Mouse (Mus musculus) forebrain, embryonic 15.5 days (tissue): ENCODE results near the gene Eif3b. TPM values are rescaled to one million over a fixed set of nuclear protein-coding genes. Genes with fewer than 3 reads are reported as not detected.
"Not testable (repeated sequence)": the region's sequence is repeated elsewhere in the genome, so short reads cannot be mapped to it uniquely, and the experiment has no call there.

Experiments used
- ATAC-seq: fragments of 200-750 bp; cut with Nextera tagmentation; replicated peaks from 2 replicates; pipeline ENCODE4 v1.8.0; 2017; ENCODE audit warnings: mild to moderate bottlenecking, moderate TSS enrichment, moderate library complexity
- H3K27ac ChIP-seq: fragments of 300-500 bp; sonication (generic); replicated peaks from 2 replicates; pipeline ENCODE4 v1.5.1; 2015; ENCODE audit warnings: mild to moderate bottlenecking, inconsistent platforms
- H3K27me3 ChIP-seq: fragments of 300-500 bp; sonication (generic); 2 replicates; pipeline ENCODE4 v1.6.1; 2015; ENCODE audit warnings: inconsistent platforms
- H3K36me3 ChIP-seq: fragments of 300-500 bp; sonication (generic); 2 replicates; pipeline ENCODE4 v1.6.1; 2015; ENCODE audit warnings: mild to moderate bottlenecking, inconsistent platforms
- H3K4me1 ChIP-seq: fragments of 300-500 bp; sonication (generic); 2 replicates; pipeline ENCODE4 v1.6.1; 2015; ENCODE audit warnings: inconsistent platforms
- H3K4me2 ChIP-seq: fragments of 300-500 bp; sonication (generic); replicated peaks from 2 replicates; pipeline ENCODE4 v1.6.1; 2015; ENCODE audit warnings: mild to moderate bottlenecking, inconsistent platforms
- H3K4me3 ChIP-seq: fragments of 300-500 bp; sonication (generic); 2 replicates; pipeline ENCODE4 v1.5.1; 2015; ENCODE audit warnings: mild to moderate bottlenecking, inconsistent platforms
- H3K9ac ChIP-seq: fragments of 300-500 bp; sonication (generic); replicated peaks from 2 replicates; pipeline ENCODE4 v1.6.1; 2015; ENCODE audit warnings: mild to moderate bottlenecking, inconsistent platforms
- H3K9me3 ChIP-seq: fragments of 300-500 bp; sonication (generic); 2 replicates; pipeline ENCODE4 v1.6.1; 2016; ENCODE audit warnings: inconsistent platforms
- WGBS: fragments of 180-500 bp; shearing (Covaris S2); methylation state at CpG from one replicate; pipeline ENCODE4 v1.1.7; 2015; ENCODE audit warnings: mixed read lengths; 5-methylcytosine and 5-hydroxymethylcytosine counted together
- polyA plus RNA-seq: library from polyadenylated mRNA; unstranded; fragments of >200 nt; fragmentation: Nextera tagmentation; extraction: Ambion mirVana; gene quantifications from 2 replicates; pipeline ENCODE4 v1.2.1, GENCODE M21; 2015

Eif3b gene
- polyA plus RNA-seq, 1 experiment from 2014 or later: 96.7 TPM

DNA sequence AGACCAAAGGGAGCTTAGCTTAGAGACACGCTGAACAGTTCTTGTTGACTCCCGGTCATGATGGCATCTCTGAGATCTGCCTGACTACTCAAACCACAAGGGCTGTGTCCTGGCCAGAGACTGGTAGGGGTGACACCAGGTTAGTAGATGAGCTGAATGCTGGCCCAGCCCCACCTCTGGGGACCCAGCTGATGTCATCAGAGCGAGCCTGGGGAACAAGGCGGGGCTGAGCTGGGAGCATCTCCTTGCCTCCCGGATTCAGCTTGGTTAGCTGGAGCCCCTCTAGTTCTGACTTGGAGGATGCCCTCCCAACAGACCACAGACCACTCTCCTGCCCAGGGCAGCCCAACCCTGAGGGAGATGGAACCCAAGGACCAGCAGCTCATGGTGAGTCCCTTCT, 26.2 kb downstream of the Eif3b start, which contains the start of gene Gm4869:
Gene Gm4869, plus strand, starts transcription at position 301 of the 400 bp plus-strand sequence.
- Histone ChIP-seq H3K9me3 (no peaks in the 10 kb centered on the region), H3K27ac (no peak within 1 kb of the TSS), H3K4me3 (no peak within 1 kb of the TSS), H3K27me3 (no peaks in the 10 kb centered on the region), H3K36me3 (peaks cover 35% of the 10 kb centered on the region), H3K4me2 (no peak within 1 kb of the TSS), H3K9ac (no peak within 1 kb of the TSS), H3K4me1 (no peaks in the 10 kb centered on the region)
- 84% methylated on average over 5 of the region's 5 CpGs for WGBS
- ATAC-seq: no peak

DNA sequence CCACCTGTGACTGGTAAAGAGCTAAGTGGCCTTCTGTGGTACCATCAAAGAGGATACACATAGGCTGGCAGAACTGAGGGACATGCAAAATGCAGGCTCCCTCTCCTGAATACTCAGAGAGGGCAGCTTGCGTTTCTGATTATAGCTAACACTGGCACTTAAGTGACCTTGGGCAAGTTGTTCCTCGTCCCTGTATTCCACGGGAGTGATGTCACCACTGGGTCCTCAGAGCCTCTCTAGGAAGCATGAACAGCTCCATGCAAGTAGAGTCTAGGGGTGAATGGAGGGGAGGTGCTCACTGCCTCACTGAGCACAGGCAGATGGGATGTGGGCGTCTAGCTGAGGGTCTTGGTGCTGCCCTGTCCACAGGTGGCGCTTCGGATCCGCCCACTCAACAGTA, 26.9 kb downstream of the Eif3b start:
- 80% methylated on average over 7 of the region's 7 CpGs for WGBS
- Histone ChIP-seq H3K36me3 (peaks cover 30% of the 10 kb centered on the region), H3K9ac (no peak overlapping the region), H3K4me1 (no peaks in the 10 kb centered on the region), H3K9me3 (no peaks in the 10 kb centered on the region), H3K4me2 (no peak overlapping the region), H3K27me3 (no peaks in the 10 kb centered on the region), H3K27ac (no peak overlapping the region), H3K4me3 (no peak overlapping the region)
- ATAC-seq: no peak

DNA sequence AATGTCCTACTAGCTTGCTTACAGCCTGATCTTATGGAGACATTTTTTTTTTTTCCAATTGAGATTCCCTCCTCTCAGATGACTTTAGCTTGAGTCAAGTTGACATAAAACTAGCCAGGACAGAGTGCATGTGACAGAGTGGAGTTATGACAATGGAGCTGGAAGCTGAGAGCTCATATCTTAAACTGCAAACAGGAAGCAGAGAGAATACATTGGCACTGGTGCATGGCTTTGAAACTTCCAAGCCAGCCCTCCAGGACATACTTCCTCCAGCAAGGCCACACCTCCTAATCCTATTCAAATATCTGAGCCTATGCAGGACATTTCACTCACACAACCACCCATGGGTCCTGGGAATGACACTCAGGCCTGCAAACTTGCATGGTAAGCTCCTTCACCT, 35.4 kb downstream of the Eif3b start:
- ATAC-seq: no peak
- H3K9me3 ChIP-seq: no peaks in the 10 kb centered on the region
- H3K9ac ChIP-seq: no peak overlapping the region
- no peak overlapping the region for H3K27ac ChIP-seq
- no peaks in the 10 kb centered on the region for H3K4me1 ChIP-seq
- H3K4me2 ChIP-seq: no peak overlapping the region
- H3K4me3 ChIP-seq: no peak overlapping the region
- no peaks in the 10 kb centered on the region for H3K27me3 ChIP-seq
- H3K36me3 ChIP-seq: no peaks in the 10 kb centered on the region

DNA sequence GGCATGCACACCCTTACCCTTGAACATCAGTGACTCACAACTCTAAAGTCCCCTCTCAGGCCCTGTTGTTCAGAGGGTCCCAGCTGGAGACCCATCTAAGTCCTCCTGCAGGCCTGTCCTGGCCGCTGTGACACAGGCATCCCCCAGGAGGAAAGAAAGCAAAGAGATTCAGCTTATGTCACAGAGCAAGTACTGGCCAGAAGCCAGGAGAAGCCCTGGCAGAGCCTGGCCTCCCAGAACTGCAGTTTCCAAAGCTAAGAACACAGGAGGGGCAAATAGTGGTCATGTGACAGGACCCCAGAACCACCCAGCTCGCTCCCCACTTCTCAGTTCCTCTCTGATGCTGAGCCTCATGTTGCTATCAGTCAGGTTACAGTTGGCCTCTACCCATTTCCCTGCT, 36.3 kb downstream of the Eif3b start:
- H3K27me3 ChIP-seq: no peaks in the 10 kb centered on the region
- 62% methylated on average over 2 of the region's 2 CpGs for WGBS
- ATAC-seq: no peak
- H3K4me1 ChIP-seq: no peaks in the 10 kb centered on the region
- no peak overlapping the region for H3K4me3 ChIP-seq
- H3K36me3 ChIP-seq: no peaks in the 10 kb centered on the region
- H3K27ac ChIP-seq: no peak overlapping the region
- H3K4me2 ChIP-seq: no peak overlapping the region
- no peak overlapping the region for H3K9ac ChIP-seq
- H3K9me3 ChIP-seq: no peaks in the 10 kb centered on the region

DNA sequence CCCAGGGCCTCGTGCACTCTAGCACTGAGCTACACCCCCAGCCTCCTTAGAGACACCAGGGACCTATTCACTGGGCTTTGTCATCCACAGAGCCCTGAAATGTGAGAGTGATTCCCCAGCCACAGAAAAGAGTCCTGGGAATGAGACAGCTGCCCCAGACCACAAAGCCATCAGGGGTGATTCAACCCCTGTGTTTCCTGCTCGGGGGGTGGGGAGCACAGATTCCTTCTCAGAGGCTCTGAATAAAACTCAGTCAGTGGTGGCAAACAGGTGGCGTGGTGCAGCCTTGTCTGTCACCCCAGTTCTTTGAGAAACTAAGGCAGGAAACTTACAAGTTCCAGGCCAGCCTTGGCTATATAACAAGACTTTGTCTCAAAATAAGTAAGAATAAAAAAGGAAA, 42.3 kb downstream of the Eif3b start:
- Histone ChIP-seq H3K27ac (no peak overlapping the region), H3K4me1 (no peaks in the 10 kb centered on the region), H3K4me2 (no peak overlapping the region), H3K27me3 (no peaks in the 10 kb centered on the region), H3K36me3 (no peaks in the 10 kb centered on the region), H3K4me3 (no peak overlapping the region), H3K9ac (no peak overlapping the region), H3K9me3 (no peaks in the 10 kb centered on the region)
- 85% methylated on average over 3 of the region's 3 CpGs for WGBS
- no peak for ATAC-seq

DNA sequence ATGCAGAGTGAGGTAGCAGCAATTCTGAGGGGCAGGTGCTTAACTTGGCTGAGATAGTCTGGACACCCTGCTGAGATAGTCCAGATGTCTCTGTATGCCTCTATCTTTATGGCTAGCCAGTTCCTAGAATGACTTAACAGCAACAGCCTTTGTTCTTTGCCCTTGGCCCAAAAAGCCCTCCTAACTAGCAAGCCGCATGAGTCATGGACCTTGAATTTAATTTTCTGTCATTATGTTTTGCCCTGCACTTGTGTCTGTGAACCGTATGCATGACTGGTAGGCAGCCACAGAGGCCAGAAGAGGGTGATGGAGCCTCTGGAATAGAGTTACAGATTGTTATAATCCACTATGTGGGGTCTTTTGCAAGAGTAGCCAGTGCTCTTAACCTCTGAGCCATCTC, 44.0 kb downstream of the Eif3b start:
- 88% methylated on average over 2 of the region's 2 CpGs for WGBS
- not testable (repeated sequence) for H3K4me3 ChIP-seq, H3K4me1 ChIP-seq, H3K27ac ChIP-seq, H3K9ac ChIP-seq, ATAC-seq, H3K36me3 ChIP-seq, H3K27me3 ChIP-seq, H3K4me2 ChIP-seq, H3K9me3 ChIP-seq

DNA sequence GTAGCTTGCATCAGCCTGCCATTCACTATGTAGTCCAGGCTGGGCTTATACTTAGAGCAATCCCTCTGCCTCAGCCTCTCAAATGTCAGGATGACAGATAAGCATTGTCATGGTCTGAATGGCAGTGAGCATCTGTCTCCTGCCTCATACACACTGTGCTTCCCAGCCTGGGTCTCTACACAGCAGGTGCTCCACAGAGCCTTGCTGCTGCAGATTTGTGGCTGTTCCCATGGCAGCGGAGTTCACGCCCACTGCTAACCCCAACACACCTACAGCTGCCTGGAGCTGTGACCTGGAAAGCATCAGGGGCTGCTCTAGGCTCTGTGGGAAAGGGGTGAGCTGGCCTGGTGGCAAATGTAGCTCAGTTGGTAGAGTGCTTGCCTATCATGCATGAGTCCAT, 45.8 kb downstream of the Eif3b start:
- H3K36me3 ChIP-seq: no peaks in the 10 kb centered on the region
- H3K9ac ChIP-seq: no peak overlapping the region
- no peak overlapping the region for H3K4me3 ChIP-seq
- H3K9me3 ChIP-seq: no peaks in the 10 kb centered on the region
- no peaks in the 10 kb centered on the region for H3K4me1 ChIP-seq
- no peaks in the 10 kb centered on the region for H3K27me3 ChIP-seq
- no peak overlapping the region for H3K4me2 ChIP-seq
- WGBS: 81% methylated on average over 2 of the region's 2 CpGs
- H3K27ac ChIP-seq: no peak overlapping the region
- no peak for ATAC-seq

DNA sequence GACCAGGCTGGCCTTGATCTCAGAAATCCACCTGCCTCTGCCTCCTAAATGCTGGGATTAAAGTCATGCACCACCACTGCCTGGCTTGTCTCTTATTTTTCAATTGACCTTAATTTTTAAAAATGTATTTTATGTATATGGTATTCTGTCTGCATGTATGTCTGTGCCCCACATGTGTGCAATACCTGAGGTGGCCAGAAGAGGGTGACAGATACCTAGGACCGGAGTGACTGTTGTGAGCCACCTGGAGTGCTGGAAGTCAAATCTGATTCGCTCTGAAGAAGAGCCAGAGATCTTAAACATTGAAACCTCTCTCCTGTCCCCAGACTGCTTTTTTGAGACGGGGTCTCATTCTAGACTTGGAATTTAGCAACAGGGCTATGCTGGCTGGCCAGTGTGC, 53.2 kb downstream of the Eif3b start:
- 84% methylated on average over 3 of the region's 3 CpGs for WGBS

DNA sequence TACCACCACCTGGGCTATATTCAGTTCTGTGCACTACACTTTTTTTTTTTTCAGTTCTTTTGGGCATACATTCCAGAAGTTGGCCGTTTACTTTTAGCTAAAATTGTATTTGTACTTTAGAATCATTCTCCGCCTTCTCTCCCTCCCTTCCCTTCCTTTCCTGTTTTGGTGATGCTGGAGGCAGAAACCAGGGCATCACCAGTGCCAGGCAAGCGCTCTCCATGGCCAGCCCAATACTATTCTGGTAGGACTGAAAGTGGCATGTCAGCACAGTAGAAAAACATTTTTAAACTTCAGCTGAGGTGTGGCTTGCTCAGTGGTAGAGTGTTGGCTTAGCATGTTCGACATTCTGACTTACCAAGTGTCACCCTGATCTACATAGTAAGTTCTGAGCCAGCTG, 62.3 kb downstream of the Eif3b start:
- WGBS: 78% methylated on average over 4 of the region's 4 CpGs
- Histone ChIP-seq H3K27ac (no peak overlapping the region), H3K36me3 (no peaks in the 10 kb centered on the region), H3K4me2 (no peak overlapping the region), H3K4me1 (no peaks in the 10 kb centered on the region), H3K4me3 (no peak overlapping the region), H3K9me3 (no peaks in the 10 kb centered on the region), H3K27me3 (no peaks in the 10 kb centered on the region), H3K9ac (no peak overlapping the region)
- ATAC-seq: no peak

More for the DNA sequence above, 53.2 kb downstream of the Eif3b start:
- no peak overlapping the region for H3K4me2 ChIP-seq
- no peaks in the 10 kb centered on the region for H3K27me3 ChIP-seq
- no peaks in the 10 kb centered on the region for H3K9me3 ChIP-seq
- no peaks in the 10 kb centered on the region for H3K36me3 ChIP-seq
- H3K4me3 ChIP-seq: no peak overlapping the region
- H3K4me1 ChIP-seq: no peaks in the 10 kb centered on the region
- no peak overlapping the region for H3K9ac ChIP-seq
- no peak for ATAC-seq
- H3K27ac ChIP-seq: no peak overlapping the region

DNA sequence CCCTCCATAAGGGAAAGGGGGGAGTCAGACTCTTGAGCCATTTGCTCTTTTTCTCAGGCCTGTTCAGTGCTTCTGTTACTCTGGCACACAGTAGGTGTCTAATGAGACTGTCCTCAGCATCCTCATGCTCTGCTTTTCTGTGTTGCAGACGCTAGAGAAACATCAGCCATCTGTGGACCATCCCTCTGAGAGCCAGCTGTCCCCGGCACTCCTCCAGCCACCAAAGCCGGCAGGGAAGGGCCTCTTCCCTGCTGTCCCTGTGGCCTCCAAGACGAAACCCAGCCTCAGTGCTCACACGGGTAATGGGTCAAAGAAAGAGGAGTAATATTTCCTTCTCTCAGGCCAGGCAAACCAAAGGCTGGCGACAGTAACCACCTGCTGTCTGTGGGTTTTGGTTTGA, 72.0 kb downstream of the Eif3b start:
- ATAC-seq: no peak

DNA sequence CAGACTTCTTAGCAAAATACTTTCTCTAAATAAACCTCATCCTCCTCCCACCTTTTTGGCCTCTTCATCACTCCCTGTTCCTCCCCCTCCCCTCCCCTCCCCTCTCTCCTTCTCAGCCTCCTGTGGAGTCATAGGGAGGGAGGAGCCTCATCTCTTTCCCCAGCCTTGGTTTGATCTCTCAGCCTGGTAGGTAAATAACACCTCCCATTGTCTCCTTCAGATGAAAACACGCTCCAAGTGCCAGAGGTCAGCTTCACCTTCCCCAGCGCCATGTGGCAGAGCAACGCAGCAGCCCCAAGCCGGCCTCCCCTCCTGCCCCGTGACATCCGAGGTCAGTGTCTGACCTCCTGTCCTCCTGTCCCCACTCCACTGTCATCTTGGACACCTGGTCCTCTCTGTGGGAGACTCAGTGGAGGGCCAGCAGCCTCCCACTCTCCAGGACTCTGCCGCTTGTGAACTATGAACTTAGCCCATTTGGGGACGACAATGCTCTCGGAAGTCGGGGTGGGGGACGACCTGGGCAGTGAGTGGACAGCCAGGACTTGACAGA, 73.6 kb downstream of the Eif3b start:
- H3K36me3 ChIP-seq: no peaks in the 10 kb centered on the region
- H3K4me1 ChIP-seq: no peaks in the 10 kb centered on the region
- WGBS: 38% methylated on average over 11 of the region's 11 CpGs
- H3K9ac ChIP-seq: no peak overlapping the region
- no peaks in the 10 kb centered on the region for H3K27me3 ChIP-seq
- H3K4me2 ChIP-seq: no peak overlapping the region
- no peak for ATAC-seq
- H3K9me3 ChIP-seq: no peaks in the 10 kb centered on the region
- no peak overlapping the region for H3K4me3 ChIP-seq
- H3K27ac ChIP-seq: no peak overlapping the region

More for the DNA sequence above, 72.0 kb downstream of the Eif3b start:
- no peak overlapping the region for H3K4me3 ChIP-seq
- no peaks in the 10 kb centered on the region for H3K36me3 ChIP-seq
- H3K27ac ChIP-seq: no peak overlapping the region
- no peak overlapping the region for H3K4me2 ChIP-seq
- WGBS: 72% methylated on average over 6 of the region's 6 CpGs
- no peaks in the 10 kb centered on the region for H3K27me3 ChIP-seq
- no peaks in the 10 kb centered on the region for H3K9me3 ChIP-seq
- H3K4me1 ChIP-seq: no peaks in the 10 kb centered on the region
- H3K9ac ChIP-seq: no peak overlapping the region
